Mouse (Mus musculus) stomach, embryonic 15.5 days (tissue): Measurements from ENCODE around the gene Tada2b. TPM values are rescaled to one million over a fixed set of nuclear protein-coding genes. Genes with fewer than 3 reads are reported as not detected.

Source experiments
- ATAC-seq: fragments of 200-750 bp; cut with Nextera tagmentation; 2 replicates; pipeline ENCODE4 v1.8.0; 2017; ENCODE audit warnings: low read depth, moderate number of reproducible peaks, moderate TSS enrichment; ENCODE audit not compliant: insufficient read depth, low FRiP score
- H3K27ac ChIP-seq: fragments of 300-500 bp; sonication (generic); 2 replicates; pipeline ENCODE4 v1.5.1; 2015; ENCODE audit warnings: mild to moderate bottlenecking, inconsistent platforms
- H3K27me3 ChIP-seq: fragments of 300-500 bp; sonication (generic); replicated peaks from 2 replicates; pipeline ENCODE4 v1.6.1; 2015; ENCODE audit warnings: inconsistent platforms
- H3K36me3 ChIP-seq: fragments of 300-500 bp; sonication (generic); 2 replicates; pipeline ENCODE4 v1.6.1; 2015; ENCODE audit warnings: inconsistent platforms
- H3K4me1 ChIP-seq: fragments of 300-500 bp; sonication (generic); 2 replicates; pipeline ENCODE4 v1.6.1; 2015; ENCODE audit warnings: inconsistent platforms
- H3K4me2 ChIP-seq: fragments of 300-500 bp; sonication (generic); 2 replicates; pipeline ENCODE4 v1.6.1; 2015; ENCODE audit warnings: mild to moderate bottlenecking, inconsistent platforms
- H3K4me3 ChIP-seq: fragments of 300-500 bp; sonication (generic); replicated peaks from 2 replicates; pipeline ENCODE4 v1.5.1; 2015; ENCODE audit warnings: inconsistent platforms
- H3K9ac ChIP-seq: fragments of 300-500 bp; sonication (generic); 2 replicates; pipeline ENCODE4 v1.6.1; 2015; ENCODE audit warnings: inconsistent platforms
- H3K9me3 ChIP-seq: fragments of 300-500 bp; sonication (generic); 2 replicates; pipeline ENCODE4 v1.6.1; 2016; ENCODE audit warnings: inconsistent platforms
- WGBS: fragments of 180-500 bp; shearing (Covaris S2); methylation state at CpG from one replicate; pipeline ENCODE4 v1.1.7; 2015; 5-methylcytosine and 5-hydroxymethylcytosine counted together
- polyA plus RNA-seq: library from polyadenylated mRNA; unstranded; fragments of >200 nt; fragmentation: Nextera tagmentation; extraction: Ambion mirVana; gene quantifications from 2 replicates; pipeline ENCODE4 v1.2.1, GENCODE M21; 2015

Tada2b gene
- polyA plus RNA-seq, 1 experiment from 2014 or later: 2.0 TPM

DNA sequence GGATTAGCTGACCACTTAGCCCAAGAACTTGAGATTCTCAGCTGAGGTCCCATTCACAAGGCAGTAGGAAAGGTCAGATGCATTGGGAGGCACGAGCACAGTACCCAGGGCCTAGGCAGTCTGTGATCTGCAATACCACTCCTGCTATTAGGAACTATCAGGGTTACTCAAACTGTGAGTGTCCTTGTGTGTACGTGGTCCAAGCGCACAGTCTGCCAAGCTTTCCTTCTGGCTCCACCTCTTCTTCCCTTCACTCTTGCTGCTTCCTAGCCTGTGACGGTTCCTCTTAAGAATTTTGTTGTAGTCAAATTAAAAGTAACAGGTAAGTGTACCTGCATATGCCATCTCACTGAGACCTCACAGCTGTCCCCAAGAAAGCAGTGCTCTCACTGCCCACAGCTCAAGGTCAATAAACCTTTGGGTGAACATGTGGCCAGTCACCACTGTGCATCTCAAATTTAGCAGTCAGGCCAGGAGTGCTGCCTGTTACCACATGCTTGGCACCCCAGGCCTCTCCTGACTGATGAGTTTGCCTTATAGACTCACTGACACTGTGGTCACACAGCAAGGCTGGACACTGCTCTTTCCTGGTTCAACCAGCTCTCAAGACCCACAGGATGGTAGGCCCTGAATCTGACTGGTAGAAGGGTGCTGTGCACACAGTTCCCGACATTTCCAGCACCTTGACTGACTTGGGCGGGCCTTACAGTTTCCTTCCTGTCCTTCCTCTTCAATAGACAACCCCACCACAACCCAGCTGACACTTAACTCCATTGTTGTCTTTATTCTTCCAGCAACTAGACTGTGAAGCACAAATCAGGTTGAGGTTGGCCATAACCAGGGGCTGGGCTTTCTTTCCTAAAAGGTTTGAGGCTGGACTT lies 5.3 kb downstream of the Tada2b start:
- no peak overlapping the region for H3K9ac ChIP-seq
- no peak overlapping the region for H3K4me3 ChIP-seq
- H3K9me3 ChIP-seq: no peaks in the 10 kb centered on the region
- peaks cover 16% of the 10 kb centered on the region for H3K4me1 ChIP-seq
- H3K27me3 ChIP-seq: no peaks in the 10 kb centered on the region
- no peak overlapping the region for H3K27ac ChIP-seq
- no peak for ATAC-seq
- 79% methylated on average over 6 of the region's 6 CpGs for WGBS
- peaks cover 10% of the 10 kb centered on the region for H3K36me3 ChIP-seq
- H3K4me2 ChIP-seq: no peak overlapping the region

DNA sequence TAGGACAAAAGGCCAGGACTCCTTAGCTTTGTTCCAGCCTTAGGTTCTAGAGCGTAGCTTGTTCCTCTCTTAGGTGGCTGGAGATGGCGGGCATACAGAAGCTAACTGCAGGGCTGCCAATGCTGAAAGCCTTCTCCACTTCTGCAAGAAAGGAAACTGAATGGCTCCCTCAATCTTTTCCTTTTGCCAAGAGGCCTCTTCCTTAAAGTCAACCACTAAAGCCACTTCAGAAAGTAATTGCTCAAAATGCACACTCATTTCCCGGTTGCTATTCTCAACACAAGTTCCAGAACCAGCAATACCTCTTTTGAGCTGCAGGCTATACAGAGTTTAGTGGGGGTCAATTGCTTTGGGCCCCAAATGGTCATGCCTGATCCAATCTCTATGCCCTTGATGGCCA lies 6.6 kb downstream of the Tada2b start:
- H3K9me3 ChIP-seq: no peaks in the 10 kb centered on the region
- H3K27me3 ChIP-seq: no peaks in the 10 kb centered on the region
- 80% methylated on average over 3 of the region's 3 CpGs for WGBS
- no peak overlapping the region for H3K9ac ChIP-seq
- H3K36me3 ChIP-seq: peaks cover 19% of the 10 kb centered on the region
- no peak overlapping the region for H3K4me2 ChIP-seq
- H3K4me1 ChIP-seq: peaks cover 9% of the 10 kb centered on the region
- no peak for ATAC-seq
- H3K4me3 ChIP-seq: no peak overlapping the region
- no peak overlapping the region for H3K27ac ChIP-seq

DNA sequence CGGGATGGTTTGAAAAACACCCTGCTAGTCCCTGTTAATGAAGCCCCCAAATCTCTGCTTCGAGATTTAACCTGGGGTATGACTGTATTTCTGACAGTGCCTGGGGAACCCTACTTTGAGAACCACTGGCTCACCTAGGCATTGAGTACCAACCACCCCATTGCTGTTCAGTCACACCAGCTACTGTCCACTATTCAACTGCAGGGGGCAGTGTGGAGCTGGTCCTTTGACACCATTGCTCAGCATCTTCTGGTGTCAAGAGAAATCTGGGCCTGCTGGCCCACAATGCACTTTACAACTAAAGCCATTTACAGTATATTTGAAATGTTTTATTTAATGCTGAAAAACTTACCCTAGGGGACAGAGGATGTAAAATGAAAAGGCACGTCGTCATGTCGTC lies 9.8 kb downstream of the Tada2b start:
- peaks cover 45% of the 10 kb centered on the region for H3K36me3 ChIP-seq

DNA sequence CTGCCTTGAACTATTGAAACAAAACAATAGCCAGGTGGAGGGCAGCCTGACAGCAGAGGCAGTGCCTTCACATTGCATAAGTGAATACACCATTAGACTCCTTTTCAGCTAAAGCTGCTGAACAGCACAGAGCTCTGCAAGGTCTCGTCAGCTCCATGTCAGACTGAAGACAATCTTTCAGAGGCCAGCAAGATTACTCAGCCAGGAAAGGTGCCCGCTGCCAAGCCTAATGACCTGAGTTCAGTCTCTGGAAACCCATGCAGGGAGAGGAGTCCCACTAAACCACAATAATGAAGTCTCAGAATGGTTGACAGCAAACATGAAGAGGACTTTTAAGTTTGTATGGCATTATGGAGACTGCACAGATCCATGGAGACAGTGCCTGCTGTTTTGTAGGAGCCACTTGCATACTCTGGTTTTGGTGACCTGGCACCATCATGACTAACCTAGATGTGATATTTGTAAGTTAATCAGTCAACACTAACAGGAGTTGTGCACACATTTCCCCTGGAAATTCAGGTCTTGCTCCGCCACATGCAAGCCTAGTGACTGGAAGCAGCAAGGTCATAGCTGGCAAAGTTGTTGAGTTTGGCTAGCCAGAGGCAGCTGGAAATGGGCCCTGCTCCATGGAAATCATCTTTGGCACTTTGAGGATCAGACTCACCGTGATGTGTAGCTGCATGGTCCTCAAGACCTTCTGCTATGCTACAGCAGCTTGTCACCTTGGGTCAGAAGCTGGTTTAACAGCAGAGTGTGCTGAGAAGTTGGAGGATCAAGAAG lies 11.0 kb downstream of the Tada2b start:
- Histone ChIP-seq H3K36me3 (peaks cover 47% of the 10 kb centered on the region), H3K4me1 (no peaks in the 10 kb centered on the region), H3K9ac (no peak overlapping the region), H3K4me3 (no peak overlapping the region), H3K4me2 (no peak overlapping the region), H3K27ac (no peak overlapping the region), H3K9me3 (no peaks in the 10 kb centered on the region), H3K27me3 (no peaks in the 10 kb centered on the region)
- no peak for ATAC-seq
- WGBS: 82% methylated on average over 4 of the region's 4 CpGs

More for the DNA sequence above, 9.8 kb downstream of the Tada2b start:
- 85% methylated on average over 5 of the region's 5 CpGs for WGBS
- Histone ChIP-seq H3K27me3 (no peaks in the 10 kb centered on the region), H3K4me1 (no peaks in the 10 kb centered on the region), H3K27ac (no peak overlapping the region), H3K4me3 (no peak overlapping the region), H3K4me2 (no peak overlapping the region), H3K9ac (no peak overlapping the region), H3K9me3 (no peaks in the 10 kb centered on the region)
- no peak for ATAC-seq

DNA sequence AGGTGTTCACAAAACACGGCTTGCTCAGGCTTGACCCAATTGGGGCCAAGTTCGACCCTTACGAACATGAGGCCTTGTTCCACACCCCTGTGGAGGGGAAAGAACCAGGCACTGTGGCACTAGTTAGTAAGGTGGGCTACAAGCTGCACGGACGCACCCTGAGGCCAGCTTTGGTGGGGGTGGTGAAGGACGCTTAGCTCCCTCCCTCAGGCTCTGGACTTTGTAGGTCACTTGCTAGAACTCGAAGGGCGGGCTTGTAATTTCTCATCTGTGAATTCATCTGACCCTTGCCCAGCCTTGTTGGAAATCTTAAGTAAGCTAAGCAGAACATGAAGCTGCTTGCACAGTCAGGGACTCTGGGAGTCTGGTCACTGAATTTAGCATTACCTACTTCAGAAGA lies 12.9 kb downstream of the Tada2b start:
- Histone ChIP-seq H3K36me3 (peaks cover 47% of the 10 kb centered on the region), H3K27me3 (no peaks in the 10 kb centered on the region), H3K4me3 (no peak overlapping the region), H3K4me1 (0 out of 2 replicates have a peak, but pooled peaks cover 2% of the 10 kb centered on the region), H3K9ac (no peak overlapping the region), H3K27ac (no peak overlapping the region), H3K9me3 (no peaks in the 10 kb centered on the region), H3K4me2 (no peak overlapping the region)
- no peak for ATAC-seq
- WGBS: 90% methylated on average over 8 of the region's 8 CpGs

DNA sequence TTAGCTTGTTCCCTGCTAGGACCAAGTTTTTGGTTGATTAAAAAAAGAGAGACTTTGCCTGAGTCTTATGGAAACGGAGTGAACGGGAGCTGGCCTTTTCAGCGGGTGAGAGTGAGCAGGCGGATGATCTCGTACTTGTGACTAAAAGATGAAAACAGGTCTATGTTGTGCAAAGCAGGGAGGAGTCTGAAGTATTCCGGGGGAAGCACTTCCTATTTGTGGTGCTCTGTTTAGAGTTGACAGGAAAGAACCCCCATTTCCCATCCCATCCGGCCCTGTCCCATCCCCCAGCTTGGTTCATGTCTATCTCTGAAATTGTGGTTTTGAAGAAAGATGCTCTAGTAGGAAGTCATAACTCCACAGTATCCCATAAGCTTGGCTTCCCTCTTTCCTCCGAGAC lies 18.2 kb downstream of the Tada2b start:
- no peaks in the 10 kb centered on the region for H3K27me3 ChIP-seq
- H3K4me1 ChIP-seq: peaks cover 13% of the 10 kb centered on the region; the same call in 1 of the 2 replicates
- H3K36me3 ChIP-seq: peaks cover 17% of the 10 kb centered on the region
- no peak for ATAC-seq
- H3K4me3 ChIP-seq: peak overlapping the region; percentile 75
- peak overlapping the region; percentile 65 for H3K9ac ChIP-seq
- 0 out of 2 replicates have a peak overlapping the region, but pooled peaks have one; percentile 67 for H3K27ac ChIP-seq
- WGBS: 25% methylated on average over 8 of the region's 8 CpGs
- H3K9me3 ChIP-seq: no peaks in the 10 kb centered on the region
- H3K4me2 ChIP-seq: peak overlapping the region; percentile 94

DNA sequence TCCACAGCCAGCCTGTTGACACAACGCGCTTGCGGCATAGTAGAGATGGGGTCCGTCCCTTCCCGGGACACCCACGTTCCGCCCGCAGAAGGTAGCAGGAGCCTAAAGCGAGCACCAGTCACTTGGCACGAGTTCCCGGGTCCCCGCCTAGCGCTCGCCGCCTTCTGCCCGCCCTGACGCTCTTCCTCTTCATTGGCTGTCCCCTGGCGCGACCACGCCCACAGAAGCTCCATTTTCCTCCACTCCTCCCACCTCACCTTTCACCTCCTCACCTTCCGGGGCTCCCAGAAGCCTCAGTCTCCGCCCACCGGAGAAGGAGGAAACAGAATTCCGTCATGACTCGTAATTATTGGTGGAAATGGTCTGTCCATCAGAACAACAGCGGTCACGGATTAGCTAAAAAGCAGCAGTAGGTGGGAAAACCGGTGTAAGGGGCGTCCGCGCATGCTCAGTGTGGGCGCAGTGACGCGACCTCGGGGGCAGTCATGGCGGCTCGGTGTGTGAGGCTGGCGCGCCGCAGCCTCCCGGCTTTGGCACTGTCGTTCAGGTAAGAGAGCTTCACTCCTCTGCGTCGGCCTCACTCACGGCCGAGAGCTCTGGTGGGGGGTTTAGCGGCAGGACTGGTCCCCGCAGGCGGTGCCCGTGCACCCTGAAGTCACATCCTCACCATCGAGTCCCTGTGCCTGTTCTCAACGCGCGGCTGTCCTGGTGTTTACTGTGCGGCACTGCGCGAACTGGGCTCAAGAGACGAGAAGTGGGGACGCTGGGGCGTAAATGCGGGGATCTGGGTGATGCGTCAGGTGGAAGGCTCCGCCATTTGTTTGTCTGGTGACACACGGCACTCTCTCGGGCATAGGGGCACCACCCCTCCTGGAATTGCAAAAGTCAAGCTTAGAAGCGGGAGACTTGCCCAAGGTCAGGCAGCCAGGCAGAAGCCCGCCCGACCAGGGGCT lies 19.1 kb downstream of the Tada2b start, which contains the start of gene Grpel1:
Grpel1 (plus strand) TSS at position 290 of the 953 bp plus-strand sequence.
- H3K4me2 ChIP-seq: peak within 1 kb of the TSS; percentile 94
- peaks cover 13% of the 10 kb centered on the region; the same call in 1 of the 2 replicates for H3K4me1 ChIP-seq
- H3K9me3 ChIP-seq: no peaks in the 10 kb centered on the region
- H3K27ac ChIP-seq: peak within 1 kb of the TSS; percentile 67
- WGBS: under 1% methylated on average over 68 of the region's 68 CpGs
- H3K36me3 ChIP-seq: peaks cover 9% of the 10 kb centered on the region
- peak within 1 kb of the TSS; percentile 65 for H3K9ac ChIP-seq
- H3K27me3 ChIP-seq: no peaks in the 10 kb centered on the region
- H3K4me3 ChIP-seq: peak within 1 kb of the TSS; percentile 75
- peak; percentile 94 for ATAC-seq

DNA sequence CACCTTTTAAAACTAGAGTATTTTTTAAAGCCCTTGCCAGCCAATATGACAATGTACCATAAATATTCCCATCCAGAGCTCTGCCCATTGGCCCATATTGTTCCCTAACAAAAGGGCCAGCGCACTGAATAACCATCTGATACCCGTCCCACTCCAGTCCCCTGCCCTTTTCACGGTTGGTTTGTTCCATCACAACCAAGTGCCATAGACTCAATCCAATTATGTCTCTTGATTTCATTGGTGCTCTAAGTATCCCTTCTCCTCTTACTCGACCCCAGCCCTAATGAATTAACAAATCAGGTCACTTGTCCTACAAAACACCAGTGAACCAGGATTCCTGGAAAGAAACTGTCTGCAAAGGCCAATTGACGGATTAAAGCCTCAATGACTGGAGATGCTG lies 20.7 kb downstream of the Tada2b start:
- H3K4me3 ChIP-seq: no peak overlapping the region
- H3K27ac ChIP-seq: no peak overlapping the region
- H3K9ac ChIP-seq: no peak overlapping the region

DNA sequence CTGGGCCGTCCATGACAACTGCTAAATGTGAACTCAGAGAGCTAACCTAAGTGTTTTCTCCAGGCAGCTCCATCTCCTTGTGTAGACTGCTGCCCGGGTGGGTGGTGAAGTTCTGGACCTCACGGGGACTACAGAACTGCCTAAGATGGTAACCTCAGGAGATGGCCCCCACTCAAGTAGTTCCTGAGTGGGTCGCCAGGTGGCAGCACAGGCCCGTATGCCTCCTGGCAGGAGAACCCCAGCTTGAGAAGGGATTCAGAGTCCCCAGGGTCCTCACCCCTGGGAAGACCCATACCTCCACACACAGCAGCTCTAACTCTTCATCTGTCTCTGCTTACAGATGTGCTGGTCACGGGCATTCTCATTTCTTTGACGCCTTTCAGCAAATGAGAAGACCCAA lies 21.3 kb downstream of the Tada2b start:
- no peak overlapping the region for H3K4me2 ChIP-seq
- 19% methylated on average over 7 of the region's 7 CpGs for WGBS
- no peaks in the 10 kb centered on the region for H3K27me3 ChIP-seq
- H3K4me3 ChIP-seq: no peak overlapping the region
- H3K9me3 ChIP-seq: no peaks in the 10 kb centered on the region
- H3K9ac ChIP-seq: no peak overlapping the region
- H3K36me3 ChIP-seq: no peaks in the 10 kb centered on the region
- H3K27ac ChIP-seq: no peak overlapping the region
- ATAC-seq: no peak
- peaks cover 13% of the 10 kb centered on the region; the same call in 1 of the 2 replicates for H3K4me1 ChIP-seq

More for the DNA sequence above, 20.7 kb downstream of the Tada2b start:
- no peak for ATAC-seq
- Histone ChIP-seq H3K36me3 (no peaks in the 10 kb centered on the region), H3K4me2 (no peak overlapping the region), H3K27me3 (no peaks in the 10 kb centered on the region), H3K9me3 (no peaks in the 10 kb centered on the region), H3K4me1 (peaks cover 13% of the 10 kb centered on the region; the same call in 1 of the 2 replicates)
- WGBS: 62% methylated on average over 5 of the region's 5 CpGs

DNA sequence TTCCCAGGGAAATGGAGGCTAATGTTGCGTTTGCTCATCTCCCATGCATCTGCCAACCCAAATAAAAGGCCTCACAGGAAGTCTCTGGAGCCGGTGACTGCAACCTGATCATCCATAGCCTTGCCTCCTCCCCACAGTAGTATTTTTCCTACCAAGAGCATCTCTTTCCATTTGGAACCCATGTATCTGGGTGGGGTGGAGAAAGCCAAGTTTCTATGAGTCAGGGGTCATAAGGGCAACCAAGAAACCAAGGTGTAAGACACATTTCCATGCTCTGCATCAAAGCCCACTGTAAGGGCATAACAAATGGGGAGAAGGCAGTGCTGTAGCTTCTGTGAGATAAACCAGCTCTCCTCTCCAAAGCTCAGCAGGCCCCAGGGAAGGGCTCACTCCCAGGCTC lies 22.9 kb downstream of the Tada2b start:
- Histone ChIP-seq H3K4me3 (no peak overlapping the region), H3K4me1 (peaks cover 12% of the 10 kb centered on the region; the same call in 1 of the 2 replicates), H3K4me2 (no peak overlapping the region), H3K27me3 (no peaks in the 10 kb centered on the region), H3K36me3 (no peaks in the 10 kb centered on the region), H3K9me3 (no peaks in the 10 kb centered on the region), H3K9ac (no peak overlapping the region), H3K27ac (no peak overlapping the region)
- WGBS: 60% methylated on average over 2 of the region's 2 CpGs
- no peak for ATAC-seq

DNA sequence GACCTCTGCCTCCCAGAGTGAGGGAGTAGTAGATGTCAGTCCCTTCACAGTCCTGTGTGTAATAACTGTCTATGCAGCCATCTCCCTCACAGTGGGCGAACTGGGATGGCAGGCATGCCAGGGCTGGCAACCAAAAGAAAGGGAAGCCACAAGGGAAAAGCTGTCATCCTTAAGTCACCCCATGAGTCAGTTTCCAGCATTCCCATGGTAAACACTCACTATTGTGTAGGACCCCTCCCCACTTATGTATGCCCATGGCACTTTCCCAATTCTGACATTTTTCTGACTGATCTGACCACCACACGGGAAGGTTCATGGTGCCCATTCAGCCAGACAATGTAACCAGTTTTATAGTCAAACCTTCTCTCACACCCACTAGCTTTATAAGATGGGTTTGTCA lies 23.4 kb downstream of the Tada2b start:
- Histone ChIP-seq H3K4me1 (peaks cover 7% of the 10 kb centered on the region; the same call in 1 of the 2 replicates), H3K27ac (no peak overlapping the region), H3K9me3 (no peaks in the 10 kb centered on the region), H3K9ac (no peak overlapping the region), H3K4me3 (no peak overlapping the region), H3K4me2 (no peak overlapping the region), H3K27me3 (no peaks in the 10 kb centered on the region), H3K36me3 (no peaks in the 10 kb centered on the region)
- 80% methylated on average over 2 of the region's 2 CpGs for WGBS
- ATAC-seq: no peak
